Mouse (Mus musculus): ENCODE measurements at regions not wholly inside any gene's neighbourhood (a gene's known extent, or its start where the extent isn't known, plus 50 kb on each side); places are given as distances from the start of the nearest gene placed in this dataset.

GRCm38 (mm10) chr11:43952151-43952550 is 51.1 kb upstream of the Adra1b start:
- no peak for DNase-seq

- DNase-seq = no peak
Measured at GRCm38 (mm10) chr11:43958241-43958975, 57.4 kb upstream of the Adra1b start.

GRCm38 (mm10) chr11:43958976-43959315 is 57.9 kb upstream of the Adra1b start:
- DNase-seq = no peak

GRCm38 (mm10) chr11:43960348-43961105 is 59.5 kb upstream of the Adra1b start:
- DNase-seq = no peak

- no peak for DNase-seq
Measured at GRCm38 (mm10) chr11:43961398-43962070, 60.5 kb upstream of the Adra1b start.

GRCm38 (mm10) chr11:43967764-43968163 is 66.8 kb upstream of the Adra1b start:
- no peak for DNase-seq

GRCm38 (mm10) chr11:43971886-43972285 is 70.9 kb upstream of the Adra1b start:
- DNase-seq = no peak

- no peak for DNase-seq
Measured at GRCm38 (mm10) chr11:43976024-43976423, 75.0 kb upstream of the Adra1b start.

- DNase-seq = no peak
Measured at GRCm38 (mm10) chr11:43979406-43979805, 78.4 kb upstream of the Adra1b start.

- DNase-seq = no peak
Measured at GRCm38 (mm10) chr11:43980444-43980843, 79.4 kb upstream of the Adra1b start.

GRCm38 (mm10) chr11:43989911-43990430 is 89.0 kb upstream of the Adra1b start:
- no peak for DNase-seq

- DNase-seq = no peak
Measured at GRCm38 (mm10) chr11:43992011-43992471, 91.0 kb upstream of the Adra1b start.

GRCm38 (mm10) chr11:43998046-43998725 is 97.2 kb upstream of the Adra1b start:
- no peak for DNase-seq

- DNase-seq = no peak
Measured at GRCm38 (mm10) chr11:44000056-44000455, 99.0 kb upstream of the Adra1b start.

GRCm38 (mm10) chr11:44001843-44002589 is 101.0 kb upstream of the Adra1b start:
- DNase-seq = no peak

GRCm38 (mm10) chr11:44002716-44003522 is 101.9 kb upstream of the Adra1b start:
- DNase-seq = no peak

- no peak for DNase-seq
Measured at GRCm38 (mm10) chr11:44007526-44008040, 106.6 kb upstream of the Adra1b start.

- no peak for DNase-seq
Measured at GRCm38 (mm10) chr11:44012314-44012713, 111.3 kb upstream of the Adra1b start.

- no peak for DNase-seq
Measured at GRCm38 (mm10) chr11:44013841-44014240, 112.8 kb upstream of the Adra1b start.

GRCm38 (mm10) chr11:44021638-44022037 is 120.6 kb upstream of the Adra1b start:
- no peak for DNase-seq

GRCm38 (mm10) chr11:44027046-44027445 is 126.0 kb upstream of the Adra1b start:
- DNase-seq = no peak
